Mouse (Mus musculus) hindbrain, postnatal 0 days (tissue): Measurements from ENCODE around the gene Apoe. TPM values are rescaled to one million over a fixed set of nuclear protein-coding genes. Genes with fewer than 3 reads are reported as not detected.

Source experiments
- ATAC-seq: fragments of 200-750 bp; cut with Nextera tagmentation; 2 replicates; pipeline ENCODE4 v1.8.0; 2017; ENCODE audit warnings: mild to moderate bottlenecking, moderate TSS enrichment, moderate library complexity
- DNase-seq: peaks from one replicate; pipeline ENCODE4 v3.0.0-alpha.2; 2015; ENCODE audit warnings: low spot score
- H3K27ac ChIP-seq: fragments of 300-500 bp; sonication (generic); 2 replicates; pipeline ENCODE4 v1.5.1; 2014; ENCODE audit warnings: mild to moderate bottlenecking
- H3K27me3 ChIP-seq: fragments of 300-500 bp; sonication (generic); 2 replicates; pipeline ENCODE4 v1.6.1; 2014; ENCODE audit warnings: low read length, mixed read lengths; ENCODE audit not compliant: insufficient read depth
- H3K36me3 ChIP-seq: fragments of 300-500 bp; sonication (generic); 2 replicates; pipeline ENCODE4 v1.6.1; 2014; ENCODE audit warnings: low read length, mixed read lengths; ENCODE audit not compliant: insufficient read depth
- H3K4me1 ChIP-seq: fragments of 300-500 bp; sonication (generic); 2 replicates; pipeline ENCODE4 v1.6.1; 2014; ENCODE audit warnings: antibody characterized with exemption, low read length, mixed read lengths; ENCODE audit not compliant: insufficient read depth
- H3K4me2 ChIP-seq: fragments of 300-500 bp; sonication (generic); 2 replicates; pipeline ENCODE4 v1.6.1; 2014; ENCODE audit warnings: low read depth, mild to moderate bottlenecking, low read length, moderate library complexity, mixed read lengths
- H3K4me3 ChIP-seq: fragments of 300-500 bp; sonication (generic); 2 replicates; pipeline ENCODE4 v1.5.1; 2014; ENCODE audit warnings: low read length
- H3K9ac ChIP-seq: fragments of 300-500 bp; sonication (generic); replicated peaks from 2 replicates; pipeline ENCODE4 v1.6.1; 2014; ENCODE audit warnings: mild to moderate bottlenecking, low read length, moderate library complexity, mixed read lengths
- H3K9me3 ChIP-seq: fragments of 300-500 bp; sonication (generic); 2 replicates; pipeline ENCODE4 v1.6.1; 2016; ENCODE audit warnings: low read length, mixed read lengths
- CTCF ChIP-seq: IDR thresholded peaks from 2 replicates; pipeline ENCODE4 v1.5.1; 2016; ENCODE audit warnings: antibody characterized with exemption, control low read depth, low read depth
- WGBS: fragments of 180-500 bp; shearing (Covaris S2); extraction: QIAGEN DNeasy Blood & Tissue Kit; methylation state at CpG from one replicate; pipeline ENCODE4 v1.1.7; 2014; 5-methylcytosine and 5-hydroxymethylcytosine counted together
- polyA plus RNA-seq: library from polyadenylated mRNA; unstranded; fragments of >200 nt; fragmentation: Nextera tagmentation; extraction: Ambion mirVana; gene quantifications from 2 replicates; pipeline ENCODE4 v1.2.1, GENCODE M21; 2015
- total RNA-seq: library from RNA; depleted of rRNA; stranded (reverse); fragments of >200 nt; gene quantifications from 2 replicates; pipeline ENCODE4 v1.2.3, GENCODE M21; 2014

Gene Apoe
- total and polyA plus RNA-seq, 2 experiments from 2014 or later = 2,525 to 3,307 TPM

DNA sequence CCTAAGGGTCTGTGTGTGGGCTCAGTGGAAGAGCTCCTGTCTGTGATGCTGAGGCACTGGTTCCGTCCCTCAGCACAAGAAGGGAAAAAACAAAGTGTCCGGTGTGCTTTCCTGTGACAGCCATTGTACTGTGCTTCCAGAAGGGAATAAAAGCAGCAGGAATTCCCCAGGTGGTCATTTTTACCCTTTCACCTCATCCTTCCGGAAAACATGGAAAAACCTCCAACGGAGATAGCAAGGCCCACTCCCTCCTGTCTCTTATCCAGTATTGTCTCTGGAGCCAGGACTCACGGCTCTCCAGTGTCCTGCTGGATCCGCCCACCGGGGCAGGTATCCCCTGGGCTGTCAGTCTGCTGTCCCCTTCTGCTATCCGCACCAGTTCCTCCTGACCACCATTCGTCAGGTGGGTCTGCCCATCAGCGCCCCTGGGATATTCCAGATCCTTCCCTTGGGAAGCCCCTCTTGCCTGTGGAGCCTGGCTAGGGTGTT lies 35.2 kb upstream of the Apoe start:
- Histone ChIP-seq H3K4me1 (no peaks in the 10 kb centered on the region), H3K27ac (no peak overlapping the region), H3K4me2 (no peak overlapping the region), H3K9ac (0 out of 2 replicates have a peak overlapping the region, but pooled peaks have one; percentile 21), H3K36me3 (peaks cover 51% of the 10 kb centered on the region), H3K4me3 (no peak overlapping the region), H3K27me3 (no peaks in the 10 kb centered on the region), H3K9me3 (no peaks in the 10 kb centered on the region)
- 86% methylated on average over 10 of the region's 10 CpGs for WGBS
- ATAC-seq (no peak), DNase-seq (no peak)
- no peak for TF ChIP-seq CTCF

DNA sequence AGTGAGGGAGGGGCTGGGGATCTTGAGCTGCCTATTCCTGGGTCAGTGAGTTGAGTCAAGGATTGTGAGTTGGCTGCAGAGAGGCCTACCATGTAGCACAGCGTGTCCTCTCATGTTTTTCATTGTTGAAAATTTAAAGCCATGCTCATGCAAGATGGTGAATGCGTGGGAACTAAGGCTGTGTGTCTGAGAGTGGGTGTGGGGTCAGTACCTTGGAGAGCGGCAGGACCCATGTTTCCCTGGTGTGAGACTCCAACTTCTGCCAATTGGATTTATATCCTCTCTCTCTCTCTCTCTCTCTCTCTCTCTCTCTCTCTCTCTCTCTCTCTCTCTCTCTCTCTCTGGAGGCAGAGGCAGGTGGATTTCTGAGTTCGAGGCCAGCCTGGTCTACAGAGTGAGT lies 27.6 kb upstream of the Apoe start:
- 93% methylated on average over 3 of the region's 4 CpGs for WGBS
- TF ChIP-seq CTCF = no peak
- no peaks in the 10 kb centered on the region for H3K27me3 ChIP-seq

GRCm38 (mm10) chr7:19724167-19724566 lies 25.2 kb upstream of the Apoe start:
- H3K27me3 ChIP-seq = no peaks in the 10 kb centered on the region
- H3K4me1 ChIP-seq = no peaks in the 10 kb centered on the region
- ATAC-seq (no peak), DNase-seq (no peak)
- H3K4me2 ChIP-seq = no peak overlapping the region
- no peak overlapping the region for H3K27ac ChIP-seq
- WGBS = 93% methylated on average over 12 of the region's 12 CpGs
- TF ChIP-seq CTCF = no peak
- H3K9me3 ChIP-seq = 0 out of 2 replicates have a peak, but pooled peaks cover 2% of the 10 kb centered on the region
- H3K4me3 ChIP-seq = no peak overlapping the region
- peaks cover 35% of the 10 kb centered on the region for H3K36me3 ChIP-seq
- no peak overlapping the region for H3K9ac ChIP-seq

More for the DNA sequence above, 27.6 kb upstream of the Apoe start:
- DNase-seq (no peak), ATAC-seq (no peak)
- no peak overlapping the region for H3K4me2 ChIP-seq
- H3K36me3 ChIP-seq = peaks cover 54% of the 10 kb centered on the region
- H3K9ac ChIP-seq = no peak overlapping the region
- H3K27ac ChIP-seq = no peak overlapping the region
- H3K4me1 ChIP-seq = no peaks in the 10 kb centered on the region
- H3K4me3 ChIP-seq = no peak overlapping the region
- no peaks in the 10 kb centered on the region for H3K9me3 ChIP-seq

GRCm38 (mm10) chr7:19722754-19723195 lies 23.8 kb upstream of the Apoe start:
- Histone ChIP-seq H3K4me3 (no peak overlapping the region), H3K9ac (no peak overlapping the region), H3K36me3 (peaks cover 26% of the 10 kb centered on the region), H3K4me1 (no peaks in the 10 kb centered on the region), H3K27me3 (no peaks in the 10 kb centered on the region), H3K27ac (no peak overlapping the region), H3K9me3 (0 out of 2 replicates have a peak, but pooled peaks cover 2% of the 10 kb centered on the region), H3K4me2 (no peak overlapping the region)
- no peak for TF ChIP-seq CTCF
- no peak for ATAC-seq
- WGBS = 91% methylated on average over 6 of the region's 6 CpGs
- no peak for DNase-seq

GRCm38 (mm10) chr7:19719200-19719599 lies 20.2 kb upstream of the Apoe start:
- H3K9me3 ChIP-seq = 0 out of 2 replicates have a peak, but pooled peaks cover 2% of the 10 kb centered on the region
- DNase-seq (no peak), ATAC-seq (no peak)
- no peak overlapping the region for H3K4me3 ChIP-seq
- H3K4me2 ChIP-seq = no peak overlapping the region
- 91% methylated on average over 4 of the region's 4 CpGs for WGBS
- H3K27me3 ChIP-seq = no peaks in the 10 kb centered on the region
- no peak for TF ChIP-seq CTCF
- H3K4me1 ChIP-seq = peaks cover 9% of the 10 kb centered on the region; the same call in 1 of the 2 replicates
- H3K27ac ChIP-seq = no peak overlapping the region
- no peak overlapping the region for H3K9ac ChIP-seq
- peaks cover 5% of the 10 kb centered on the region; the same call in 1 of the 2 replicates for H3K36me3 ChIP-seq

DNA sequence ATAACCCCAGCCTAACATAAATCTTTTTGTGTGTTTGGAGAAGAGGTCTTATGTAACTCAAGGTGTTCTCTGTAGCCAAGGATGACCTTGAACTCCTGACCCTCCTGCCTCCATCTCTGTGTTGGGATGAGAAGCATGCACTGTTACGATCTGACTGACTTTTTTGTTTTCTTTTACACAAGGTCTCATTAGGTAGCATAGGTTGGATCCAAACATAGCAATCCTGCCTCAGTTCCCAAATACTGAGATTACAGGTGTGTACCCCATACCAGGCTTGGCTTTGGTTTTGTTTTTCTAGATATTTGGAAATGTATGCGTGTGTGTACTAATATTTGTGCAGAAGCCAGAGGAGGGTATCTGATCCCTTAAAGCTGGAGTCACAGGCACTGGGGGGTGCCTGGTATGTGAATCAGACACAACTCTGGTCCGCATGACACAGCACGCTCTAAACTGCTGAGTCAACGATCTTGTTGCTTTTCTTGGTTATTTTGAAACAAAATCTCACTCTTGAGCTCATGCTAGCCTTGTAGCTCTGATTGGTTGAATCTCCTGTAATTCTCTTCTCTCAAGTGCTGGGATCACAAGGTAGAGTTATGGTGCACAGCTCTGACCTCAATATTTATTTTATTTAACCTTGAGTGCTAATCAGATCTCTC lies 19.4 kb upstream of the Apoe start:
- Histone ChIP-seq H3K9ac (no peak overlapping the region), H3K9me3 (0 out of 2 replicates have a peak, but pooled peaks cover 2% of the 10 kb centered on the region), H3K27me3 (no peaks in the 10 kb centered on the region), H3K4me3 (no peak overlapping the region), H3K4me2 (no peak overlapping the region), H3K4me1 (peaks cover 9% of the 10 kb centered on the region; the same call in 1 of the 2 replicates), H3K36me3 (no peaks in the 10 kb centered on the region), H3K27ac (no peak overlapping the region)
- WGBS = 93% methylated on average over 5 of the region's 5 CpGs
- no peak for TF ChIP-seq CTCF
- ATAC-seq (no peak), DNase-seq (no peak)

- no peak for TF ChIP-seq CTCF
- Histone ChIP-seq H3K27ac (peak overlapping the region; percentile 87; the same call in 1 of the 2 replicates), H3K9ac (no peak overlapping the region), H3K9me3 (0 out of 2 replicates have a peak, but pooled peaks cover 2% of the 10 kb centered on the region), H3K4me3 (no peak overlapping the region), H3K36me3 (no peaks in the 10 kb centered on the region), H3K27me3 (no peaks in the 10 kb centered on the region), H3K4me2 (no peak overlapping the region), H3K4me1 (peaks cover 9% of the 10 kb centered on the region; the same call in 1 of the 2 replicates)
- 88% methylated on average over 4 of the region's 4 CpGs for WGBS
- no peak for ATAC-seq
- DNase-seq = no peak
These were observed 18.4 kb upstream of the Apoe start for GRCm38 (mm10) chr7:19717346-19717745.
